Mouse (Mus musculus): ENCODE measurements around the gene Gm45140. TPM values are rescaled to one million over a fixed set of nuclear protein-coding genes. Genes with fewer than 3 reads are reported as not detected.

The Gm45140 gene
- polyA plus RNA-seq, 1 experiment from 2014 or later = 0.94 TPM

GRCm38 (mm10) chr6:87763376-87764280 lies 72.0 kb downstream of the Gm45140 start:
- ATAC-seq (no peak), DNase-seq (ENCODE audit: low spot score) (peak; percentile 77)
- H3K4me3 ChIP-seq (ENCODE audit: low read depth, low read length) = no peak overlapping the region

GRCm38 (mm10) chr6:87762161-87762560 lies 73.4 kb downstream of the Gm45140 start:
- Histone ChIP-seq H3K4me2 (replicated peaks; ENCODE audit: low read depth, low read length) (no peak overlapping the region), H3K27ac (ENCODE audit: low read length) (no peak overlapping the region), H3K36me3 (ENCODE audit: insufficient read depth, low read length) (no peaks in the 10 kb centered on the region), H3K4me3 (ENCODE audit: low read depth, low read length) (no peak overlapping the region), H3K4me1 (ENCODE audit: insufficient read depth, low read depth, low read length) (no peaks in the 10 kb centered on the region), H3K9me3 (ENCODE audit: low read length) (no peaks in the 10 kb centered on the region), H3K27me3 (replicated peaks; ENCODE audit: insufficient read depth, low read length) (no peaks in the 10 kb centered on the region), H3K9ac (replicated peaks; ENCODE audit: low read depth) (no peak overlapping the region)
- TF ChIP-seq EP300 (IDR thresholded peaks at IDR 0.05) (no peak), CTCF (IDR thresholded peaks at IDR 0.05) (no peak)
- 76% methylated on average over 5 of the region's 5 CpGs for WGBS
- no peak for ATAC-seq
- no peak for DNase-seq (ENCODE audit: low spot score)

More at GRCm38 (mm10) chr6:87763376-87764280, 72.0 kb downstream of the Gm45140 start:
- TF ChIP-seq CTCF (IDR thresholded peaks at IDR 0.05) (peak; percentile 79), EP300 (IDR thresholded peaks at IDR 0.05) (no peak)
- Histone ChIP-seq H3K27me3 (replicated peaks; ENCODE audit: insufficient read depth, low read length) (no peaks in the 10 kb centered on the region), H3K36me3 (ENCODE audit: insufficient read depth, low read length) (no peaks in the 10 kb centered on the region), H3K9me3 (ENCODE audit: low read length) (no peaks in the 10 kb centered on the region), H3K4me2 (replicated peaks; ENCODE audit: low read depth, low read length) (no peak overlapping the region), H3K4me1 (ENCODE audit: insufficient read depth, low read depth, low read length) (no peaks in the 10 kb centered on the region), H3K27ac (ENCODE audit: low read length) (no peak overlapping the region), H3K9ac (replicated peaks; ENCODE audit: low read depth) (no peak overlapping the region)
- 60% methylated on average over 4 of the region's 4 CpGs for WGBS

GRCm38 (mm10) chr6:87759850-87760249 lies 75.7 kb downstream of the Gm45140 start:
- ATAC-seq (no peak), DNase-seq (ENCODE audit: low spot score) (no peak)
- Histone ChIP-seq H3K9me3 (ENCODE audit: low read length) (no peaks in the 10 kb centered on the region), H3K27me3 (replicated peaks; ENCODE audit: insufficient read depth, low read length) (no peaks in the 10 kb centered on the region), H3K4me3 (ENCODE audit: low read depth, low read length) (no peak overlapping the region), H3K4me2 (replicated peaks; ENCODE audit: low read depth, low read length) (no peak overlapping the region), H3K27ac (ENCODE audit: low read length) (no peak overlapping the region), H3K36me3 (ENCODE audit: insufficient read depth, low read length) (no peaks in the 10 kb centered on the region), H3K4me1 (ENCODE audit: insufficient read depth, low read depth, low read length) (no peaks in the 10 kb centered on the region), H3K9ac (replicated peaks; ENCODE audit: low read depth) (no peak overlapping the region)
- TF ChIP-seq EP300 (IDR thresholded peaks at IDR 0.05) = no peak
- TF ChIP-seq CTCF (IDR thresholded peaks at IDR 0.05) = no peak
- 49% methylated on average over 3 of the region's 3 CpGs for WGBS

- Histone ChIP-seq H3K27ac (ENCODE audit: low read length) (no peak overlapping the region), H3K4me3 (ENCODE audit: low read depth, low read length) (no peak overlapping the region), H3K4me2 (replicated peaks; ENCODE audit: low read depth, low read length) (no peak overlapping the region), H3K9me3 (ENCODE audit: low read length) (no peaks in the 10 kb centered on the region), H3K9ac (replicated peaks; ENCODE audit: low read depth) (no peak overlapping the region), H3K27me3 (replicated peaks; ENCODE audit: insufficient read depth, low read length) (no peaks in the 10 kb centered on the region), H3K36me3 (ENCODE audit: insufficient read depth, low read length) (no peaks in the 10 kb centered on the region), H3K4me1 (ENCODE audit: insufficient read depth, low read depth, low read length) (no peaks in the 10 kb centered on the region)
- TF ChIP-seq EP300 (IDR thresholded peaks at IDR 0.05) (no peak), CTCF (IDR thresholded peaks at IDR 0.05) (no peak)
- ATAC-seq (no peak), DNase-seq (ENCODE audit: low spot score) (no peak)
- WGBS = 45% methylated on average over 3 of the region's 3 CpGs
Observed at GRCm38 (mm10) chr6:87759404-87759803, 76.2 kb downstream of the Gm45140 start.

GRCm38 (mm10) chr6:87756896-87757295 lies 78.7 kb downstream of the Gm45140 start:
- Histone ChIP-seq H3K27ac (ENCODE audit: low read length) (no peak overlapping the region), H3K27me3 (replicated peaks; ENCODE audit: insufficient read depth, low read length) (no peaks in the 10 kb centered on the region), H3K4me2 (replicated peaks; ENCODE audit: low read depth, low read length) (no peak overlapping the region), H3K36me3 (ENCODE audit: insufficient read depth, low read length) (no peaks in the 10 kb centered on the region), H3K4me1 (ENCODE audit: insufficient read depth, low read depth, low read length) (no peaks in the 10 kb centered on the region), H3K9ac (replicated peaks; ENCODE audit: low read depth) (no peak overlapping the region), H3K9me3 (ENCODE audit: low read length) (no peaks in the 10 kb centered on the region), H3K4me3 (ENCODE audit: low read depth, low read length) (no peak overlapping the region)
- ATAC-seq = no peak
- no peak for TF ChIP-seq EP300 (IDR thresholded peaks at IDR 0.05)
- no peak for TF ChIP-seq CTCF (IDR thresholded peaks at IDR 0.05)
- no peak for DNase-seq (ENCODE audit: low spot score)
- 84% methylated on average over 8 of the region's 8 CpGs for WGBS

- no peak overlapping the region for H3K4me2 ChIP-seq (replicated peaks; ENCODE audit: low read depth, low read length)
- no peak overlapping the region for H3K4me3 ChIP-seq (ENCODE audit: low read depth, low read length)
- H3K27ac ChIP-seq (ENCODE audit: low read length) = no peak overlapping the region
- no peaks in the 10 kb centered on the region for H3K36me3 ChIP-seq (ENCODE audit: insufficient read depth, low read length)
- no peaks in the 10 kb centered on the region for H3K27me3 ChIP-seq (replicated peaks; ENCODE audit: insufficient read depth, low read length)
- WGBS = 79% methylated on average over 4 of the region's 4 CpGs
- no peak overlapping the region for H3K9ac ChIP-seq (replicated peaks; ENCODE audit: low read depth)
- ATAC-seq = no peak
- no peak for DNase-seq (ENCODE audit: low spot score)
- H3K9me3 ChIP-seq (ENCODE audit: low read length) = no peaks in the 10 kb centered on the region
- H3K4me1 ChIP-seq (ENCODE audit: insufficient read depth, low read depth, low read length) = no peaks in the 10 kb centered on the region
- TF ChIP-seq EP300 (IDR thresholded peaks at IDR 0.05) (no peak), CTCF (IDR thresholded peaks at IDR 0.05) (no peak)
Observed at GRCm38 (mm10) chr6:87755196-87755595, 80.4 kb downstream of the Gm45140 start.
